Mouse (Mus musculus): Measurements from ENCODE around the gene Atad3a.

Gene Atad3a

DNA sequence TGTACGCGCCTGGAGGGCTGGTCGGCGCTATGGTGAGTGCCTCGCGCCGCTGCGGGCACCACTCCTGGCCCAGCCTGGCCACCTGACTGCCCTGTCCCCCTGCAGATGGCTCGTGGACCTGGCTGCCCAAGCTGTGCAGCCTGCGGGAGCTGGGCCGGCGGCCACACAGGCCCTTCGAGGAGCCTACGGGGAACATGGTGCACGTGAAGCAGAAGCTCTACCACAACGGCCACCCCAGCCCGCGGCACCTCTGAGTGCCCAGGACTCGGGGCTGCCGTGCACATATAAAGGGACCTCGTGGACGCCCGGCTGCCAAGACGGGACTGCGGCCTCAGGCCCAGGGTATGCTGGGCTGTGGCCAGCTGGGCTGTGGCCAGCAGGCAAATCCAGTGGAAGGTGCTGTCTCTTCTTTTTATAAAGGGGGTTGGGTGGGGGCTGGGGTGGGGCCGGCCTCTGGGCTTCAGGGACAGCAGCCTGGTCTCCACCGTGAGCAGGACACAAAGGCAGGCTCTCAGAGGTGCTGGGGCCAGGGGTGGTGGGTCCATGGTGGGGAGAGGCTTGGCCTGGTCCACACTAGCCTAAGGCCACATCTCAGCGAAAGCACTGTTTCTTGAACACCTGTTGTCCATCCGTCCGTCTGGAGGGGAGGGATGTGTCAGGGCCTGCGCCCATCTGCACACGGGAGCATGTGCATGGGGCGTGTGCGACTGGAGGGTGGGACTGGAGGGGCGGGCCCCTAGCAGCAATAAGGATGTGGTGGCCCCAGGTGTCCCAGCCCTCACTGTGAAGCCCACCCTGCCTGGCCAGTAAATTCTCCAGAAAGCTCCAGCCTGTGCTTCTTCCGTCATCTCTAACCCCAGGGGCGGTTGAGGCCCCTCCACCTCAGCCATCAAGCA is 20.9 kb downstream of the Atad3a start:
- DNase-seq (ENCODE audit: low spot score in 2 of 2) = no peak

DNA sequence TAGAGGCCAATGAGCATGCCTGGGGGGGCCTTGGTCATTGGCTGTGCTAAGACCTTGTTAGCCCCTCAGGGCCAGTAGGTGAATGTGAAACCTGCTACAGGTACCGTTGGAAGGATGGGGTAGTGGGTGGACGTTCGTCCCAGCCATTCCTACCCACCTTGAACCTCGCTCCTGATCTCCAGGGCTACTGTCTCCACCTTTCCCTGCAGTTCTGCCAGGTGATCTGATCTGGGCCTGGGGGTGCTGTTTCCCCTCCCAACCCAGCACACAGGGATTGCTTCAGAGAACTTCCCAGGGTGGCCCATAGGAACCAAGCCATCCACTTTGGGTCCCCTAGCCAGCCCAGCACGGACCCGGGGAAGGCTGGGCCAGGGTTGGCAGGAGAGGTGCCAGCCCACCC is 21.7 kb downstream of the Atad3a start:
- no peak for DNase-seq (ENCODE audit: low spot score in 2 of 2)

- DNase-seq (ENCODE audit: low spot score in 2 of 2) = no peak
Measured at GRCm38 (mm10) chr4:155738262-155738661, 22.6 kb downstream of the Atad3a start.

- no peak for DNase-seq (ENCODE audit: low spot score in 2 of 2)
Measured at GRCm38 (mm10) chr4:155736421-155736820, 24.5 kb downstream of the Atad3a start.

DNA sequence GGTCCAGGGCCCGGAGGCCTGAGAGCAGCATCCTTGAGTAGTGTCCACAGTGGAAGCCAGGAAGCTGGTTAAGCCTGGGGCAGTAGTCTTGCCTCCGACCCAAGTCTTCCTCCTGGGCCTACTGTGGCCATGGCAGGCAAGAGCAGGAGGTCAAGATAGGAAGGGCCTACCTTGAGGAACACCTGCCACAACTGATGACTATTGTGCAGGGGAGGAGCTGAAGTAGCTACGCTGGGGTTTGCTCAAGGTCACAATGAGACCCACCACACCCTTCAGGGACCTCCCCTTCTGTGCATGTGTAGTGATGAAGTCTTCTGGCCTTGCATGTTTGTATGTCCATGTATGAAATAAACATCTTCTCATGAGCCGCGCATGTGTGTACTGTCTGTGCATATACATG is 25.1 kb downstream of the Atad3a start:
- no peak for DNase-seq (ENCODE audit: low spot score in 2 of 2)

GRCm38 (mm10) chr4:155734951-155735702 is 25.8 kb downstream of the Atad3a start:
- DNase-seq (ENCODE audit: low spot score in 2 of 2) = peak; percentile 55 to 56

DNA sequence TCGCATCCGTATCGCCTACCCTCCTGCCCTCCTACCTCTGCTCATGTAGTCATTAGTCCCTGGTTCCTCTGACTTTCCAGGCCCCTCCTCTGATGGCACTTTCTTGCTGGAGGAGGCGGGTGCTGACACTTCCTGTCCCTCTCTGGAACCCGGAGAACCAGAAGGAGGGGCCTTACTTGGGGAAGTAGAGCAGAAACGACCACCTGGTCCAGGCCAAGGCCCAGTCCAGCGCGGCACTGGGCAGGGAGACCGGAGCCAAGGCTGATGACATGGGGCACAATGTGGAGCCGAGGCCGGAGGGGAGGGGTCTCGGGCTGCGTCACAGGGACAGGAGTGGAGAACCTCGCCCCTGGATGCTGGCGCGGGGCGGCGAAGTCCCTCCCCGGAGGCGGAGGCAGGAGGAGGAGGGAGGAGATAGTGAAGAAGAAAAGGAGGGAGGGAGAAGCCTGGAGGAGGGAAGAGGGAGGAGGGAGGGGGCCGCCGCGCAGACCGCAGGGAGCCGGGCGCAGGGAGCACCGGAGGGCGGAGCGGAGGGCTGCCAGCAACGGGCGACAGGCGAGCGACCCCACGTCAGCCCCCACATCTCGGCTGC is 26.4 kb downstream of the Atad3a start, which contains the start of gene Tmem240:
Tmem240 (plus strand) TSS at position 451 of the 592 bp plus-strand sequence.
- DNase-seq (ENCODE audit: low spot score in 2 of 2) = peak; percentile 66 to 74

DNA sequence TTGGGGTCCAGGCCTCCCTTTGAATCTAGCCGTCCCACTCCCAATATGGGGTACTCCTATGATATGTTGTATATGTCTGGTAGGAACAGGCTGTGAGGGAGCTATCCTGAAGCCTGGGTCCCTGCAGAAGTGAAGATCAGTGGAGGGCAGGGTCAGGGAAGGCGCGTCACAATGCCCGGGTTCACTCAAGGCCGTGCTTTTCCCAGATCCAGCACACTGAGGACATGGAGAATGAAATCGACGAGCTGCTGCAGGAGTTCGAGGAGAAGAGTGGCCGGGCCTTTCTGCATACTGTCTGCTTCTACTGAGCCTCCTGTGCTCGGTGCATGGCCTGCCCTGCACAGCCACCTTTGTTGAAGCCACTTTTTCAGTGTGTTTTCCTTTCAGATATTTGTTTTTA is 27.6 kb downstream of the Atad3a start:
- DNase-seq (ENCODE audit: low spot score in 2 of 2) = no peak

DNA sequence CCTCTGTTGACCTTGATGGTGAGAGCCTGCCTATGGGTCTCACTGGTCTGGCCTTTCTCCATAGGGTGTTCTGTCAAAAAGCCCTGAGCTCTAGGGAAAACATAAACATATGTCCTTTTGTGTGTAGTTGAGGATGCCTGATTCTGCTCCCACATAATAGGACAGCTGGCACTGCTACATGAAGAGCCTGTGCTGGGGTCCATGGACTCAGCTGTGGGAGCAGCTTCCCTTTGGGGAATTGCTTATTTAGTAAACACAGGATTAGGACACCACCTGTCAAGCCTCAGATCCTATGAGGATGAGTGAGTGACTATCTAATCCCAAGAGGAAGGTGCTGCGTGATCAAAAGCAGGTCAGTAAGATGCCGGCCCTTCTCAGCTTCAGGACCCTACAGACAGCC is 32.9 kb downstream of the Atad3a start:
- no peak for DNase-seq (ENCODE audit: low spot score in 2 of 2)

- peak in 1 of 2 experiments; percentile 46 for DNase-seq (ENCODE audit: low spot score in 2 of 2)
Measured at GRCm38 (mm10) chr4:155721668-155722083, 39.2 kb downstream of the Atad3a start.

DNA sequence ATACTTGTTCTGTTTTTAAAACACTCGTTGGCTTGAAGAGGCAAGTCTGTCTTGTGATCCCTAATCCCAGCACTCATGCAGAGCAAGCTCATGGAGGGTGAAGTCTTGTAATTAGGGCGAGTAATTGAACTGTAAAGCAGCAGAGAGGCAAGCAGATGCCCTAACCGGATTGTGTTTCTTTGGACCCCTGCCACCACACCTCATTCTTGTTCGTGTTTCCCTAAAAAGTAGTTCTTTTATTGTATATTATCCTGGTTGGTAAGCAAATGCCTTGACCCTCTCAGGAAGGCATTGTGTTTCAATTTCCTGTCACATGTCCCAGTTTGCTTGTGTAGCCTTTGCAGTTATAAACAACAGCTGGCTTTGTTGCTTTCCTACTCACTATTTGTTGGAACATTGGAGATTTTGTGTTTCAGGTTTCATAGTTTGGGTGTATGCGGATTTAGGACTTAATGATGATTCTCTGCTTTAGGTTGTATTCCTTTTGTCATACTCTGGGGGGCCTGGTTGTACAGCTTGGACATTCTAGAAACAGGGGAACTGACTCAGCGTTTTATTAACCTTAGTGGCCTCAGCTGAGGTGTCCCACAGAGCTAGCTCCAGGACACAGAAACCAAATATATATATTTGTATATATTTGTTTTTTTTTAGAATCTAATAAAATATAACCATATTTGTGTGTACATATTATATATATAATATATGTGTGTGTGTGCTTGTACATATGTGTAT is 50.2 kb downstream of the Atad3a start:
- DNase-seq (ENCODE audit: low spot score in 2 of 2) = no peak

GRCm38 (mm10) chr4:155708988-155709387 is 51.9 kb downstream of the Atad3a start:
- DNase-seq (ENCODE audit: low spot score in 2 of 2) = no peak

- DNase-seq (ENCODE audit: low spot score in 2 of 2) = no peak
Measured at GRCm38 (mm10) chr4:155708582-155708981, 52.3 kb downstream of the Atad3a start.

- no peak for DNase-seq (ENCODE audit: low spot score in 2 of 2)
Measured at GRCm38 (mm10) chr4:155705592-155705929, 55.3 kb downstream of the Atad3a start.

DNA sequence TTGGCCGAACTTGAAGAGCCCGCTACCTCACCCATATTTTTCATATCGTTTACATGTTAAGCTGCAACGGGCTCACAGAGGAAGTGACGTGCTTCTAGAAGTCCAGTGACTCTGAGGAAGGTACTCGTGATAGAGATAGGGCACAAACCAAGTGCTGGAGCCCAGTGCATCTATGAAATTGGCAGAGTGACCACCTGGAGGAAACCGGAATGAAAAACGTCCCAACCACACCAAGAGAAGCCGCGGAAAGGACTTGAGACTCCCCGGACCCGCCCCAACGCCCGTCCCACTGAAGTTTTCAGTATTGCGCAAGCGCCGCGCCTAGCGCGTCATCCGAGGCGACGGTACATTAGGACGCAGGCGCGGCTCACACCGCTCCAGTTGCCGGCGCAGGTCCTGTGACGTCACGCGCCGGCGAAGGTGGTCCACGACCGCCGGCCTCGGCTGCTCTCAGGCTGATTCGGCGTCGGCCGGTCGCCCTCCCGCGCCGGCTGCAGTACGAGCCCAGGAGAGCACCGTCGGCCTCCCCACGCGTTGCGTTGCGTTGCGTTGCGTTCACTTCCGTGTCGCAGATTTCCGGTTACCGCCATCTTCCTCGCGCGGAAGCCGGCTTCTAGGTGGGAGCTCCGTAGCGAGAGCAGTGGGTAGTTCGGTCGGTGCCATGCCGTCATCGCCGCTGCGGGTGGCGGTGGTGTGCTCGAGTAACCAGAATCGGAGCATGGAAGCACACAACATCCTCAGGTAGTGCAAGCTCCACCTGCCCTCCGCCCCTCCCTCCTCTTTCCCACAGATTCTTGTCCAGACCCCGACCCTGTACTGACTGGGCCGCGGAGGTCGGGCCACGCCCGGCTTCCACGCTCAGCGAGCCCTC is 55.9 kb downstream of the Atad3a start, which contains the start of gene Ssu72:
Ssu72 (plus strand) TSS at position 80 of the 871 bp plus-strand sequence.
- DNase-seq (ENCODE audit: low spot score in 2 of 2) = peak; percentile 96

DNA sequence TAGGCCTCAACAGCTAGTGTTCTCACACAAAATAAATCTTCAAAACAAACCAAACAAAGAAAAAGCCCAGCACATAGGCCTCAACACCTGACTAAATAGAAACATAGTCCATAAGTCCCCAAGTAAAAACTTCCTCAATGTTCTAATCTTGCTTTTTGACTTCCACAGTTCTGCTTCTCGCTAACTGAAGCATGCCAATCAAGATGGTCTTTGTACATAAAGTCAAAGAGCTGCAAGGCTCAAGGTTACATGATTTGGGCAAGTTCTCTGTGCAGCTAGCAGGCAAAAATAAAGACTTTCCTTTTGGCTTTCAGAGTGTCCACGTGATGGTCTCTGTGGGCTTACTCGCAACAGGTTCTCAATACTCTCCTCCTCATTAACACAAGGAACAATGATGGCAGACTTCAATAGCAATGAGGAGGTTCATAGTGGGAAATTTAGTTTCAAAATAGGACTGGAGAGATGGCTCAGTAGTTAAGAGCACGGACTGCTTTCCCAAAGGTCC is 57.4 kb downstream of the Atad3a start:
- DNase-seq (ENCODE audit: low spot score in 2 of 2) = no peak

- DNase-seq (ENCODE audit: low spot score in 2 of 2) = no peak
Measured at GRCm38 (mm10) chr4:155700425-155700824, 60.5 kb downstream of the Atad3a start.

DNA sequence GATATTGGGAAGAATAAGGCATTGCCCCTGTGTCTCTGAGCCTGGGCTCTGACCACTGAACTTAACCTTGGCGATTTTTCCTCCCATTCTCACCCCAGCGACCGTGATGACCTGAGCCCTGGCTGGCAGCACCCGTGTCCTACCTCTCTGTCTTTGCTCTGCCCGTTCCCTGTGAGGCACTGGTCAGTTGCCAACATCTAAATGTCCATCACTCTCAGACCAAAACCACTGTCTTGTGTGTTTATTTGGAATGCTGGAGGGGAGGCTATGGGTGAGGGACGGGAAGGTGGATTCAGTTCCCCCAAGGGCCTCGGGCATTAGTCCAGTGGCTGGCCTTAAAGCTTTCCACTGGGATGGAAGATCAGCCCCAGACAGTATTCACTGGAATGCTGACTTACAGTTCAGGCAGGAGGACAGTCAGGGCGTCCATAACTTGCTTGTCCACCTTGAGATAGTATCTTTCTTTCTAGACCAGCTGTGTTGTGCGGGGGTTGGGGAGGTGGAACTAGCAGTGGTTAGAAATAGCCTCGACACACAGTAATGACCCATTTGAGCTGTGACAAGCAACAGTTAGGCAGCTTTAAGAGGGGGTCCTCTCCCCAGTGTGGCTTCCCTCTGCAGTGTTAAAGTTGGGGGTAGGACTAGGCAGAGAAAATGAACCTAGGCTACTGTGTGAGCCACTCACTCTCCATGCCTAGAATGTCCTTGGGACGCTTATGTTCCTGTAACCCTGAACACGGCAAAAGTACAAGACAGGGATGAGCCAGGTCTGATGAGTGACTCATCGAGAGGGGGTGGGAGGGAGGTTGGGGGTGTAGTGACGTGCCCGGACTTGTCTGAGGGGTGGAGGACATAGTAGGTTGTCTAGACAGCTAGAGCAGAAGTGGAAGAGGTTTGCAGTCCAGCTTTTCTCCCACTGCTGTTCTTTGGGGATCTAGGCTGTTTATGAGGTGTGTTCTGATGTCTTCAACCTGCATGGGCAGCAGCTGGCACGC is 64.3 kb downstream of the Atad3a start:
- no peak for DNase-seq (ENCODE audit: low spot score in 2 of 2)

GRCm38 (mm10) chr4:155695531-155696062 is 65.3 kb downstream of the Atad3a start:
- DNase-seq (ENCODE audit: low spot score in 2 of 2) = no peak
